Mouse (Mus musculus): ENCODE results near the gene Klf15. TPM values are rescaled to one million over a fixed set of nuclear protein-coding genes. Genes with fewer than 3 reads are reported as not detected.

The Klf15 gene
- 10.1 and 41.3 TPM in 2 replicates for polyA plus RNA-seq (2012; rRNA removed; ENCODE audit: low replicate concordance)

GRCm38 (mm10) chr6:90462181-90462706, at the start of gene Klf15:
Klf15 (plus strand) TSS chr6:90462576.

GRCm38 (mm10) chr6:90428380-90428974, 33.9 kb upstream of the Klf15 start, which contains the start of gene Cfap100:
Cfap100 (minus strand) TSS chr6:90428797.

DNA sequence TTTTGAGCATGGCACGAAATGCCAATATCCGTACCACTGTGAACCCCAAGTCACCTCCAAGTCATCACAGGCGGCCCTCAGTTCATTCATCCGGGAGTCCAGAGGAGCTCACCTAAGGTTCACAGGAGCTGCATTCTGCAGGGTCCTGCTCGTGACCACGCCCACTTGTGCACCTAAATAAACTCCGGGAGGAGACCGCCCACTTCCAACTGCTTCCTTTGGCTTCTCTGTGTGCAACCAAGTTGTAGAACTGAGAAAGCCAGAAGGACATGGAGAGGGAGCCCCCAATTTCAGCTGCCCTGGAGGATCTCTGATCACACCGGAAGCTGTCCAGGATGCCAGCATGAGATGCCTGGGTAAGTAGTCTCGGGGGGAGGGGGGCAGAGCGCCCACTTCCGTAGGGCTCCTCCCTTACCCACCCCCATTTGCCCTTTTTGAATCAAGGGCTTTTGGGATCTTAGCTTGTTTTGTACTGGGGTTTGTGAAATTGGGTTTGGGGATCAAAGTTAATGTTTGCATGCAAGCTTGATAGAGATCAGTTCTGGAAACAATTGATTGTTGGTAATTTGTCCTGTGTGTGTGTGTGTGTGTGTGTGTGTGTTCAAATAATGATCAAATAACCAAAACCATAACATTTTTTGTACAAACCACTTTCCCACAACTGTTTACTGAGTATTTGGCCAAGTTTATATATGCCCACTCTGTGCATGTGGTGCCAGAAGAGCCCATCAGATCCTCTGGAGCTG, 24.0 kb downstream of the Klf15 start, which contains the start of gene Aldh1l1:
Gene Aldh1l1, plus strand, starts transcription at position 252 of the 746 bp plus-strand sequence.

Other genes with a start within 250 kb of the Klf15 start
- gene Vmn1r53, start 238.1 kb upstream of the Klf15 start, polyA plus RNA-seq (2012; rRNA removed; ENCODE audit: low replicate concordance): 0.30 TPM in 1 of 2 replicates, not detected in the other
- gene Vmn1r54, start 216.3 kb upstream of the Klf15 start, polyA plus RNA-seq (2012; rRNA removed; ENCODE audit: low replicate concordance): not detected in 2 replicates
- gene BC048671, start 161.4 kb upstream of the Klf15 start, polyA plus RNA-seq (2012; rRNA removed; ENCODE audit: low replicate concordance): not detected in 2 replicates
- gene Chst13, start 137.4 kb upstream of the Klf15 start, polyA plus RNA-seq (2012; rRNA removed; ENCODE audit: low replicate concordance): 0.43 and 0.46 TPM in 2 replicates
- not detected in 2 replicates for gene Uroc1, start 129.3 kb upstream of the Klf15 start, polyA plus RNA-seq (2012; rRNA removed; ENCODE audit: low replicate concordance)
- 20.4 and 31.9 TPM in 2 replicates for gene Zxdc, start 93.1 kb upstream of the Klf15 start, polyA plus RNA-seq (2012; rRNA removed; ENCODE audit: low replicate concordance)
- gene Cfap100, start 33.8 kb upstream of the Klf15 start, polyA plus RNA-seq (2012; rRNA removed; ENCODE audit: low replicate concordance): 0.08 and 0.20 TPM in 2 replicates
- 22.8 and 63.3 TPM in 2 replicates for gene Aldh1l1, start 23.9 kb downstream of the Klf15 start, polyA plus RNA-seq (2012; rRNA removed; ENCODE audit: low replicate concordance)
- 2.1 and 7.6 TPM in 2 replicates for gene Slc41a3, start 142.1 kb downstream of the Klf15 start, polyA plus RNA-seq (2012; rRNA removed; ENCODE audit: low replicate concordance)